Mouse (Mus musculus): ENCODE measurements around the gene Aqp7. TPM values are rescaled to one million over a fixed set of nuclear protein-coding genes. Genes with fewer than 3 reads are reported as not detected.

The Aqp7 gene
- polyA plus RNA-seq, 2 experiments = 0.13 TPM; not detected in 1

GRCm38 (mm10) chr4:41092958-41093357 is 45.0 kb upstream of the Aqp7 start:
- Histone ChIP-seq H3K36me3 (ENCODE audit: control insufficient read depth, insufficient read depth, low read length) (no peaks in the 10 kb centered on the region), H3K9me3 (ENCODE audit: control insufficient read depth, low read length) (no peaks in the 10 kb centered on the region), H3K4me3 (replicated peaks; ENCODE audit: low read length) (no peak overlapping the region), H3K9ac (ENCODE audit: low read depth, low read length, severe bottlenecking) (no peak overlapping the region), H3K4me2 (replicated peaks; ENCODE audit: low read depth, low read length, severe bottlenecking) (no peak overlapping the region), H3K4me1 (ENCODE audit: control insufficient read depth, insufficient read depth, low read length) (peaks cover 15% of the 10 kb centered on the region; the same call in 1 of the 2 replicates), H3K27ac (replicated peaks; ENCODE audit: low read depth, low read length) (no peak overlapping the region), H3K27me3 (ENCODE audit: control insufficient read depth, insufficient read depth, low read length) (peaks cover 13% of the 10 kb centered on the region)
- ATAC-seq (ENCODE audit: low FRiP score, low read depth) = no peak
- TF ChIP-seq POLR2A (IDR thresholded peaks at IDR 0.05; ENCODE audit: borderline replicate concordance, extremely low read depth, insufficient read depth, insufficient read length) = no peak
- 44% methylated on average over 1 of the region's 1 CpGs for WGBS
- DNase-seq (ENCODE audit: low spot score) = no peak

- H3K4me3 ChIP-seq (replicated peaks; ENCODE audit: low read length) = no peak overlapping the region
- no peaks in the 10 kb centered on the region; the same call in 1 of the 2 replicates for H3K27me3 ChIP-seq (ENCODE audit: control insufficient read depth, insufficient read depth, low read length)
- WGBS = 33% methylated on average over 3 of the region's 3 CpGs
- no peaks in the 10 kb centered on the region for H3K9me3 ChIP-seq (ENCODE audit: control insufficient read depth, low read length)
- no peak overlapping the region for H3K4me2 ChIP-seq (replicated peaks; ENCODE audit: low read depth, low read length, severe bottlenecking)
- H3K27ac ChIP-seq (replicated peaks; ENCODE audit: low read depth, low read length) = no peak overlapping the region
- ATAC-seq (ENCODE audit: low FRiP score, low read depth) (no peak), DNase-seq (ENCODE audit: low spot score) (no peak)
- H3K4me1 ChIP-seq (ENCODE audit: control insufficient read depth, insufficient read depth, low read length) = peaks cover 11% of the 10 kb centered on the region; the same call in 1 of the 2 replicates
- no peaks in the 10 kb centered on the region for H3K36me3 ChIP-seq (ENCODE audit: control insufficient read depth, insufficient read depth, low read length)
- H3K9ac ChIP-seq (ENCODE audit: low read depth, low read length, severe bottlenecking) = no peak overlapping the region
- no peak for TF ChIP-seq POLR2A (IDR thresholded peaks at IDR 0.05; ENCODE audit: borderline replicate concordance, extremely low read depth, insufficient read depth, insufficient read length)
These were observed 43.5 kb upstream of the Aqp7 start for GRCm38 (mm10) chr4:41091391-41091790.

GRCm38 (mm10) chr4:41089705-41090104 is 41.8 kb upstream of the Aqp7 start:
- no peak for DNase-seq (ENCODE audit: low spot score)
- H3K9ac ChIP-seq (ENCODE audit: low read depth, low read length, severe bottlenecking) = no peak overlapping the region
- no peak overlapping the region for H3K27ac ChIP-seq (replicated peaks; ENCODE audit: low read depth, low read length)
- no peaks in the 10 kb centered on the region for H3K9me3 ChIP-seq (ENCODE audit: control insufficient read depth, low read length)
- TF ChIP-seq POLR2A (IDR thresholded peaks at IDR 0.05; ENCODE audit: borderline replicate concordance, extremely low read depth, insufficient read depth, insufficient read length) = no peak
- H3K4me2 ChIP-seq (replicated peaks; ENCODE audit: low read depth, low read length, severe bottlenecking) = no peak overlapping the region
- H3K4me3 ChIP-seq (replicated peaks; ENCODE audit: low read length) = no peak overlapping the region
- H3K4me1 ChIP-seq (ENCODE audit: control insufficient read depth, insufficient read depth, low read length) = peaks cover 11% of the 10 kb centered on the region; the same call in 1 of the 2 replicates
- H3K36me3 ChIP-seq (ENCODE audit: control insufficient read depth, insufficient read depth, low read length) = no peaks in the 10 kb centered on the region
- ATAC-seq (ENCODE audit: low FRiP score, low read depth) = no peak
- no peaks in the 10 kb centered on the region for H3K27me3 ChIP-seq (ENCODE audit: control insufficient read depth, insufficient read depth, low read length)
- WGBS = 77% methylated on average over 2 of the region's 2 CpGs

GRCm38 (mm10) chr4:41089189-41089588 is 41.2 kb upstream of the Aqp7 start:
- ATAC-seq (ENCODE audit: low FRiP score, low read depth) (no peak), DNase-seq (ENCODE audit: low spot score) (no peak)
- peaks cover 9% of the 10 kb centered on the region; the same call in 1 of the 2 replicates for H3K4me1 ChIP-seq (ENCODE audit: control insufficient read depth, insufficient read depth, low read length)
- H3K36me3 ChIP-seq (ENCODE audit: control insufficient read depth, insufficient read depth, low read length) = no peaks in the 10 kb centered on the region
- no peak overlapping the region for H3K27ac ChIP-seq (replicated peaks; ENCODE audit: low read depth, low read length)
- no peak for TF ChIP-seq POLR2A (IDR thresholded peaks at IDR 0.05; ENCODE audit: borderline replicate concordance, extremely low read depth, insufficient read depth, insufficient read length)
- no peak overlapping the region for H3K9ac ChIP-seq (ENCODE audit: low read depth, low read length, severe bottlenecking)
- H3K27me3 ChIP-seq (ENCODE audit: control insufficient read depth, insufficient read depth, low read length) = no peaks in the 10 kb centered on the region
- no peak overlapping the region for H3K4me3 ChIP-seq (replicated peaks; ENCODE audit: low read length)
- H3K9me3 ChIP-seq (ENCODE audit: control insufficient read depth, low read length) = no peaks in the 10 kb centered on the region
- WGBS = 82% methylated on average over 4 of the region's 4 CpGs
- no peak overlapping the region for H3K4me2 ChIP-seq (replicated peaks; ENCODE audit: low read depth, low read length, severe bottlenecking)

GRCm38 (mm10) chr4:41087459-41088298 is 39.7 kb upstream of the Aqp7 start:
- WGBS = 88% methylated on average over 16 of the region's 16 CpGs
- H3K27me3 ChIP-seq (ENCODE audit: control insufficient read depth, insufficient read depth, low read length) = no peaks in the 10 kb centered on the region

More at GRCm38 (mm10) chr4:41087459-41088298, 39.7 kb upstream of the Aqp7 start:
- no peak overlapping the region for H3K4me2 ChIP-seq (replicated peaks; ENCODE audit: low read depth, low read length, severe bottlenecking)
- no peaks in the 10 kb centered on the region for H3K36me3 ChIP-seq (ENCODE audit: control insufficient read depth, insufficient read depth, low read length)
- DNase-seq (ENCODE audit: low spot score) (no peak), ATAC-seq (ENCODE audit: low FRiP score, low read depth) (no peak)
- H3K9ac ChIP-seq (ENCODE audit: low read depth, low read length, severe bottlenecking) = no peak overlapping the region
- no peaks in the 10 kb centered on the region for H3K9me3 ChIP-seq (ENCODE audit: control insufficient read depth, low read length)
- H3K4me3 ChIP-seq (replicated peaks; ENCODE audit: low read length) = no peak overlapping the region
- no peak for TF ChIP-seq POLR2A (IDR thresholded peaks at IDR 0.05; ENCODE audit: borderline replicate concordance, extremely low read depth, insufficient read depth, insufficient read length)
- H3K4me1 ChIP-seq (ENCODE audit: control insufficient read depth, insufficient read depth, low read length) = peaks cover 9% of the 10 kb centered on the region; the same call in 1 of the 2 replicates
- no peak overlapping the region for H3K27ac ChIP-seq (replicated peaks; ENCODE audit: low read depth, low read length)

All from limb, embryonic 14.5 days (tissue).